Mouse (Mus musculus) ES-Bruce4 (cell line): Measurements from ENCODE around the gene Tgm2. TPM values are rescaled to one million over a fixed set of nuclear protein-coding genes. Genes with fewer than 3 reads are reported as not detected.

ENCODE experiments used
- H3K27ac ChIP-seq: 2 replicates; pipeline ENCODE4 v1.5.1; 2012; ENCODE audit warnings: low read length, inconsistent platforms; ENCODE audit not compliant: insufficient read depth
- H3K27me3 ChIP-seq: 2 replicates; pipeline ENCODE4 v1.6.1; 2012; ENCODE audit warnings: mild to moderate bottlenecking, low read length, inconsistent platforms; ENCODE audit not compliant: control insufficient read depth, poor library complexity, insufficient read depth, severe bottlenecking
- H3K36me3 ChIP-seq: 2 replicates; pipeline ENCODE4 v1.6.1; 2012; ENCODE audit warnings: inconsistent platforms, mild to moderate bottlenecking, low read length, moderate library complexity; ENCODE audit not compliant: control insufficient read depth, poor library complexity, insufficient read depth, severe bottlenecking
- H3K4me1 ChIP-seq: one replicate; pipeline ENCODE4 v1.8.1; 2011; ENCODE audit warnings: low read length; ENCODE audit not compliant: control insufficient read depth, insufficient read depth
- H3K4me3 ChIP-seq: 2 replicates; pipeline ENCODE4 v1.5.1; 2011; ENCODE audit warnings: low read depth, mild to moderate bottlenecking, low read length
- H3K9ac ChIP-seq: 2 replicates; pipeline ENCODE4 v1.6.1; 2012; ENCODE audit warnings: low read depth, mild to moderate bottlenecking, inconsistent platforms; ENCODE audit not compliant: poor library complexity, severe bottlenecking
- H3K9me3 ChIP-seq: replicated peaks from 2 replicates; pipeline ENCODE4 v1.6.1; 2012; ENCODE audit warnings: mild to moderate bottlenecking, low read length, inconsistent platforms; ENCODE audit not compliant: control insufficient read depth, poor library complexity, insufficient read depth, severe bottlenecking
- CTCF ChIP-seq: IDR thresholded peaks from one replicate; pipeline ENCODE4 v1.8.1; 2011; ENCODE audit warnings: low read depth, low read length
- EP300 ChIP-seq: IDR thresholded peaks from 2 replicates; pipeline ENCODE4 v1.6.1; 2011; ENCODE audit warnings: low read depth, low read length; ENCODE audit not compliant: insufficient read depth
- POLR2A ChIP-seq: IDR thresholded peaks from one replicate; pipeline ENCODE4 v1.8.1; 2011; ENCODE audit warnings: low read length; ENCODE audit not compliant: insufficient read depth
- polyA plus RNA-seq: library from polyadenylated mRNA; stranded (reverse); fragments of >200 nt; gene quantifications from 2 replicates; pipeline ENCODE4 v1.2.4, GENCODE M21; 2011; ENCODE audit warnings: low read depth; ENCODE audit not compliant: missing spikeins, insufficient read depth, insufficient read length

Gene Tgm2
- polyA plus RNA-seq, 1 experiment, result 18.4 TPM

- Histone ChIP-seq H3K27me3 (no peaks in the 10 kb centered on the region), H3K36me3 (no peaks in the 10 kb centered on the region), H3K9me3 (no peaks in the 10 kb centered on the region), H3K4me3 (no peak overlapping the region), H3K4me1 (no peaks in the 10 kb centered on the region), H3K27ac (no peak overlapping the region), H3K9ac (no peak overlapping the region)
- TF ChIP-seq EP300 (no peak), CTCF (no peak), POLR2A (no peak)
These were observed 13.2 kb downstream of the Tgm2 start for GRCm38 (mm10) chr2:158133050-158133449.

- Histone ChIP-seq H3K36me3 (no peaks in the 10 kb centered on the region), H3K4me1 (no peaks in the 10 kb centered on the region)
These were observed 13.9 kb downstream of the Tgm2 start for GRCm38 (mm10) chr2:158132320-158132719.

GRCm38 (mm10) chr2:158131197-158131835 lies 14.9 kb downstream of the Tgm2 start:
- Histone ChIP-seq H3K36me3 (no peaks in the 10 kb centered on the region), H3K9ac (no peak overlapping the region), H3K27ac (no peak overlapping the region), H3K4me1 (no peaks in the 10 kb centered on the region), H3K27me3 (no peaks in the 10 kb centered on the region), H3K4me3 (no peak overlapping the region), H3K9me3 (no peaks in the 10 kb centered on the region)
- TF ChIP-seq POLR2A (no peak), EP300 (no peak), CTCF (no peak)

More at GRCm38 (mm10) chr2:158132320-158132719, 13.9 kb downstream of the Tgm2 start:
- Histone ChIP-seq H3K9me3 (no peaks in the 10 kb centered on the region), H3K27me3 (no peaks in the 10 kb centered on the region), H3K27ac (no peak overlapping the region), H3K4me3 (no peak overlapping the region), H3K9ac (no peak overlapping the region)
- no peak for TF ChIP-seq POLR2A
- no peak for TF ChIP-seq CTCF
- no peak for TF ChIP-seq EP300

- no peaks in the 10 kb centered on the region for H3K36me3 ChIP-seq
- TF ChIP-seq POLR2A (no peak), EP300 (no peak), CTCF (no peak)
- no peaks in the 10 kb centered on the region for H3K27me3 ChIP-seq
- H3K9ac ChIP-seq, result no peak overlapping the region
- no peaks in the 10 kb centered on the region for H3K4me1 ChIP-seq
- no peak overlapping the region for H3K4me3 ChIP-seq
- no peak overlapping the region for H3K27ac ChIP-seq
- no peaks in the 10 kb centered on the region for H3K9me3 ChIP-seq
These were observed 15.7 kb downstream of the Tgm2 start for GRCm38 (mm10) chr2:158130391-158130986.

GRCm38 (mm10) chr2:158129291-158130002 lies 16.8 kb downstream of the Tgm2 start:
- no peak overlapping the region for H3K9ac ChIP-seq
- H3K27me3 ChIP-seq, result no peaks in the 10 kb centered on the region
- TF ChIP-seq POLR2A (no peak), EP300 (no peak), CTCF (no peak)
- H3K27ac ChIP-seq, result no peak overlapping the region
- no peaks in the 10 kb centered on the region for H3K9me3 ChIP-seq
- no peak overlapping the region for H3K4me3 ChIP-seq
- H3K36me3 ChIP-seq, result no peaks in the 10 kb centered on the region
- H3K4me1 ChIP-seq, result no peaks in the 10 kb centered on the region

- TF ChIP-seq CTCF (no peak), EP300 (no peak), POLR2A (no peak)
- no peak overlapping the region for H3K4me3 ChIP-seq
- H3K9ac ChIP-seq, result no peak overlapping the region
- H3K36me3 ChIP-seq, result no peaks in the 10 kb centered on the region
- no peaks in the 10 kb centered on the region for H3K9me3 ChIP-seq
- H3K27ac ChIP-seq, result no peak overlapping the region
- H3K4me1 ChIP-seq, result no peaks in the 10 kb centered on the region
- H3K27me3 ChIP-seq, result no peaks in the 10 kb centered on the region
These were observed 17.6 kb downstream of the Tgm2 start for GRCm38 (mm10) chr2:158128461-158129130.
